Mouse (Mus musculus): ENCODE measurements around the gene Ptprj.

- TF ChIP-seq CTCF (IDR thresholded peaks at IDR 0.05; ENCODE audit: low read depth, low read length) (no peak), POLR2A (IDR thresholded peaks at IDR 0.05; ENCODE audit: extremely low read depth, insufficient read depth, low read length) (no peak)
These were observed 1.9 kb upstream of the Ptprj start for GRCm38 (mm10) chr2:90582311-90582710.
